8 mouse cellular contexts compared by ENCODE assay signal in genomic region chr3:69045400-69045703, GRCm38 (mm10). TPM values are rescaled to one million over a fixed set of nuclear protein-coding genes. Genes with fewer than 3 reads are reported as not detected.
DNase-seq lines count a peak whose midpoint lies in the region; ATAC-seq and TF ChIP-seq lines count a peak whose summit lies in the region.

No protein-coding gene starts in this region.

- WGBS in kidney, adult 2 months = 6% methylated on average over 9 of the region's 9 CpGs
- WGBS in hindbrain, embryonic 16.5 days = 4% methylated on average over 9 of the region's 9 CpGs
- WGBS in midbrain, embryonic 15.5 days = 5% methylated on average over 9 of the region's 9 CpGs

- no peaks in the 10 kb centered on the region for H3K36me3 ChIP-seq in kidney, adult 2 months (ENCODE audit: control insufficient read depth, insufficient read depth, low read length)
- H3K36me3 ChIP-seq in hindbrain, embryonic 16.5 days (ENCODE audit: control insufficient read depth, insufficient read depth, low read length) = peaks cover 2% of the 10 kb centered on the region; the same call in 1 of the 2 replicates
- no peaks in the 10 kb centered on the region for H3K36me3 ChIP-seq in midbrain, embryonic 15.5 days (replicated peaks)

- DNase-seq in kidney, adult 2 months = no peak
- DNase-seq in kidney, postnatal 10 days = no peak
- no peak for DNase-seq in frontal cortex, postnatal 14 days (ENCODE audit: low spot score in 2 of 2)
- no peak for DNase-seq in left cerebral cortex, adult 18-20 months (ENCODE audit: low spot score in 2 of 2)
- no peak for DNase-seq in left cerebral cortex, postnatal 14 days (ENCODE audit: low spot score in 2 of 2)

- no peak for TF ChIP-seq CTCF in kidney, adult 2 months (conservative IDR thresholded peaks at IDR 0.05; ENCODE audit: insufficient read depth, insufficient read length, low read depth, low read length)

- ATAC-seq in hindbrain, embryonic 16.5 days = peak; percentile 16; the same call in 1 of the 2 replicates
- ATAC-seq in midbrain, embryonic 15.5 days (replicated peaks) = peak; percentile 40

- peak overlapping the region; percentile 80 for H3K4me2 ChIP-seq in hindbrain, embryonic 16.5 days (ENCODE audit: low read length)
- H3K4me2 ChIP-seq in midbrain, embryonic 15.5 days = peak overlapping the region; percentile 83

- H3K9me3 ChIP-seq in hindbrain, embryonic 16.5 days (ENCODE audit: control insufficient read depth, low read length) = no peaks in the 10 kb centered on the region
- no peaks in the 10 kb centered on the region for H3K9me3 ChIP-seq in midbrain, embryonic 15.5 days

- intact Hi-C loops in left cerebral cortex, postnatal 14 days (cut with DNase I) = no loop called here

- peak overlapping the region; percentile 66 for H3K4me3 ChIP-seq in kidney, adult 2 months (ENCODE audit: insufficient read depth, low read depth, low read length)
- peak overlapping the region; percentile 86 for H3K4me3 ChIP-seq in brown adipose tissue, adult 24 weeks (ENCODE audit: insufficient read depth, low read depth, low read length)
- H3K4me3 ChIP-seq in hindbrain, embryonic 16.5 days (ENCODE audit: low read length) = peak overlapping the region; percentile 91
- peak overlapping the region; percentile 82 for H3K4me3 ChIP-seq in midbrain, embryonic 15.5 days

- no peak overlapping the region for H3K27ac ChIP-seq in kidney, adult 2 months (ENCODE audit: insufficient read depth, low read depth, low read length)
- H3K27ac ChIP-seq in brown adipose tissue, adult 24 weeks (replicated peaks; ENCODE audit: low read depth, low read length) = no peak overlapping the region
- peak overlapping the region; percentile 89 for H3K27ac ChIP-seq in hindbrain, embryonic 16.5 days (ENCODE audit: low read depth, low read length)
- H3K27ac ChIP-seq in midbrain, embryonic 15.5 days = peak overlapping the region; percentile 93

- no peaks in the 10 kb centered on the region for H3K27me3 ChIP-seq in kidney, adult 2 months (replicated peaks; ENCODE audit: control insufficient read depth, insufficient read depth, low read length)
- no peaks in the 10 kb centered on the region for H3K27me3 ChIP-seq in hindbrain, embryonic 16.5 days (replicated peaks; ENCODE audit: control insufficient read depth, insufficient read depth, low read length)
- no peaks in the 10 kb centered on the region; the same call in 1 of the 2 replicates for H3K27me3 ChIP-seq in midbrain, embryonic 15.5 days (replicated peaks)

- peak overlapping the region; percentile 89 for H3K9ac ChIP-seq in hindbrain, embryonic 16.5 days (ENCODE audit: low read depth, low read length)
- H3K9ac ChIP-seq in midbrain, embryonic 15.5 days = peak overlapping the region; percentile 85

- 0 out of 2 replicates have a peak, but pooled peaks cover 2% of the 10 kb centered on the region for H3K4me1 ChIP-seq in kidney, adult 2 months (ENCODE audit: control insufficient read depth, insufficient read depth, low read length)
- no peaks in the 10 kb centered on the region for H3K4me1 ChIP-seq in brown adipose tissue, adult 24 weeks (ENCODE audit: control insufficient read depth, insufficient read depth, insufficient read length, low read length)
- peaks cover 14% of the 10 kb centered on the region for H3K4me1 ChIP-seq in hindbrain, embryonic 16.5 days (ENCODE audit: control insufficient read depth, insufficient read depth, low read depth, low read length)
- peaks cover 25% of the 10 kb centered on the region for H3K4me1 ChIP-seq in midbrain, embryonic 15.5 days

- TF ChIP-seq POLR2A in kidney, adult 2 months (IDR thresholded peaks at IDR 0.05; ENCODE audit: low read depth, low read length) = no peak

RNA-seq across cellular contexts. Expression of gene Trim59, which starts 0.8 kb away (rescaled TPM):
- polyA plus RNA-seq in kidney, adult 2 months (2012; rRNA removed) = 0.34 and 0.42 TPM in 2 replicates
- not detected in 2 replicates for polyA plus RNA-seq in brown adipose tissue, adult 24 weeks (2012; ENCODE audit: insufficient read depth, insufficient read length, missing spikeins)
- polyA plus RNA-seq in hindbrain, embryonic 16.5 days (2015; fragmentation: Nextera tagmentation; extraction: Ambion mirVana) = 32.0 and 36.4 TPM in 2 replicates
- polyA plus RNA-seq in midbrain, embryonic 15.5 days (2015; fragmentation: Nextera tagmentation; extraction: Ambion mirVana) = 38.4 and 39.9 TPM in 2 replicates
- 10 to 100 TPM; 11.0 to 11.2 TPM for total RNA-seq in left cerebral cortex, adult 18-20 months (2021)
- total RNA-seq in left cerebral cortex, postnatal 14 days (2021) = 1 to 10 TPM; 3.6 to 6.3 TPM

RNA-seq across cellular contexts. Expression of gene Smc4, which starts 40.8 kb away (rescaled TPM):
- polyA plus RNA-seq in kidney, adult 2 months (2012; rRNA removed) = 2.5 and 3.0 TPM in 2 replicates
- 6.3 and 7.3 TPM in 2 replicates for polyA plus RNA-seq in brown adipose tissue, adult 24 weeks (2012; ENCODE audit: insufficient read depth, insufficient read length, missing spikeins)
- polyA plus RNA-seq in hindbrain, embryonic 16.5 days (2015; fragmentation: Nextera tagmentation; extraction: Ambion mirVana) = 36.1 and 37.5 TPM in 2 replicates
- polyA plus RNA-seq in midbrain, embryonic 15.5 days (2015; fragmentation: Nextera tagmentation; extraction: Ambion mirVana) = 32.1 and 36.9 TPM in 2 replicates
- total RNA-seq in left cerebral cortex, adult 18-20 months (2021) = 1 to 10 TPM; 3.9 to 5.1 TPM
- 1 to 10 TPM; 6.4 to 8.2 TPM for total RNA-seq in left cerebral cortex, postnatal 14 days (2021)

RNA-seq across cellular contexts. Expression of gene Ift80, which starts 41.0 kb away (rescaled TPM):
- 3.8 and 4.2 TPM in 2 replicates for polyA plus RNA-seq in kidney, adult 2 months (2012; rRNA removed)
- 2.7 and 3.3 TPM in 2 replicates for polyA plus RNA-seq in brown adipose tissue, adult 24 weeks (2012; ENCODE audit: insufficient read depth, insufficient read length, missing spikeins)
- 7.8 and 9.1 TPM in 2 replicates for polyA plus RNA-seq in hindbrain, embryonic 16.5 days (2015; fragmentation: Nextera tagmentation; extraction: Ambion mirVana)
- 8.0 and 8.3 TPM in 2 replicates for polyA plus RNA-seq in midbrain, embryonic 15.5 days (2015; fragmentation: Nextera tagmentation; extraction: Ambion mirVana)
- total RNA-seq in left cerebral cortex, adult 18-20 months (2021) = 10 to 100 TPM; 21.3 to 25.4 TPM
- total RNA-seq in left cerebral cortex, postnatal 14 days (2021) = 10 to 100 TPM; 17.6 to 17.7 TPM

Comparison
In these comparisons a context has a peak if more than half of its experiments do, and no peak if none do; other contexts are left out.
1. H3K27ac ChIP-seq: peak in hindbrain, embryonic 16.5 days (single experiment) and midbrain, embryonic 15.5 days (single experiment); none in kidney, adult 2 months (single experiment) and brown adipose tissue, adult 24 weeks (single experiment).
2. RNA of gene Trim59, which starts 0.8 kb away (polyA plus RNA-seq): 38.4 to 39.9 TPM in midbrain, embryonic 15.5 days and 32.0 to 36.4 TPM in hindbrain, embryonic 16.5 days; 0.34 to 0.42 TPM in kidney, adult 2 months and not detected in brown adipose tissue, adult 24 weeks; every median in the first group is over 10 times any median in the second.
3. Peak in every context shown above with its lines, with median percentiles within 50 percentile points of each other: H3K4me3 ChIP-seq.